Mouse (Mus musculus) stomach, embryonic 15.5 days (tissue): ENCODE results near the gene Spata18. TPM values are rescaled to one million over a fixed set of nuclear protein-coding genes. Genes with fewer than 3 reads are reported as not detected.

Source experiments
- ATAC-seq: fragments of 200-750 bp; cut with Nextera tagmentation; 2 replicates; pipeline ENCODE4 v1.8.0; 2017; ENCODE audit warnings: low read depth, moderate number of reproducible peaks, moderate TSS enrichment; ENCODE audit not compliant: insufficient read depth, low FRiP score
- H3K27ac ChIP-seq: fragments of 300-500 bp; sonication (generic); 2 replicates; pipeline ENCODE4 v1.5.1; 2015; ENCODE audit warnings: mild to moderate bottlenecking, inconsistent platforms
- H3K27me3 ChIP-seq: fragments of 300-500 bp; sonication (generic); replicated peaks from 2 replicates; pipeline ENCODE4 v1.6.1; 2015; ENCODE audit warnings: inconsistent platforms
- H3K36me3 ChIP-seq: fragments of 300-500 bp; sonication (generic); 2 replicates; pipeline ENCODE4 v1.6.1; 2015; ENCODE audit warnings: inconsistent platforms
- H3K4me1 ChIP-seq: fragments of 300-500 bp; sonication (generic); 2 replicates; pipeline ENCODE4 v1.6.1; 2015; ENCODE audit warnings: inconsistent platforms
- H3K4me2 ChIP-seq: fragments of 300-500 bp; sonication (generic); 2 replicates; pipeline ENCODE4 v1.6.1; 2015; ENCODE audit warnings: mild to moderate bottlenecking, inconsistent platforms
- H3K4me3 ChIP-seq: fragments of 300-500 bp; sonication (generic); replicated peaks from 2 replicates; pipeline ENCODE4 v1.5.1; 2015; ENCODE audit warnings: inconsistent platforms
- H3K9ac ChIP-seq: fragments of 300-500 bp; sonication (generic); 2 replicates; pipeline ENCODE4 v1.6.1; 2015; ENCODE audit warnings: inconsistent platforms
- H3K9me3 ChIP-seq: fragments of 300-500 bp; sonication (generic); 2 replicates; pipeline ENCODE4 v1.6.1; 2016; ENCODE audit warnings: inconsistent platforms
- WGBS: fragments of 180-500 bp; shearing (Covaris S2); methylation state at CpG from one replicate; pipeline ENCODE4 v1.1.7; 2015; 5-methylcytosine and 5-hydroxymethylcytosine counted together
- polyA plus RNA-seq: library from polyadenylated mRNA; unstranded; fragments of >200 nt; fragmentation: Nextera tagmentation; extraction: Ambion mirVana; gene quantifications from 2 replicates; pipeline ENCODE4 v1.2.1, GENCODE M21; 2015

Gene Spata18
- polyA plus RNA-seq, 1 experiment from 2014 or later = 0.40 TPM

DNA sequence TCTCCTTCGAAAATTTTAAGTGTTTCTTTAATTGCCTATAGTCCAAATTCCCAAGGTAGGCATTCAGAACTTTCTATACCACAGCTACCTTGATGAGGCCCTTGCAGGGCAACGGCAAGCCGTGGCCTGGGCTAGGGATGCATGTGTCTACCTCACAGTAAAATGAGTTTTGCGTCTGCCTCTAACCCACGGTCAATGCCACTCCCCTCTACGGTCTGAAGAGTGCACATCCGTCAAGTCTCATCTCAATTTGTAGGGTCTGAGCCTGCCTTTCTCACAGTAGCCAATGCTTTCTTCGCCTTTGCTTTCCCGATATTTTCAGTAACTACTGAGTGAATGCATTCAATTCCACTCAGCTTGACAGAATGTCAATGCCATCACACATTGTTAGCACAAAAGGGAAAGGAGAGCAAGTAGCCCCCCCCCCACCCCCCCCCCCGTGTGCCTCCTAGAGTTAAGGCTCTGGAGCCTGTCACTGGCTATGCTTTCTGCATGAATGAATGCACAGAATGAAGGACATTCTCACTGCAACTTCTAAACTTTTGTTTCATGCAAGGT is 20.1 kb upstream of the Spata18 start:
- Histone ChIP-seq H3K4me2 (no peak overlapping the region), H3K9ac (no peak overlapping the region), H3K36me3 (no peaks in the 10 kb centered on the region), H3K27ac (no peak overlapping the region), H3K27me3 (no peaks in the 10 kb centered on the region), H3K4me3 (no peak overlapping the region), H3K4me1 (no peaks in the 10 kb centered on the region), H3K9me3 (no peaks in the 10 kb centered on the region)
- WGBS = 76% methylated on average over 10 of the region's 10 CpGs
- no peak for ATAC-seq

DNA sequence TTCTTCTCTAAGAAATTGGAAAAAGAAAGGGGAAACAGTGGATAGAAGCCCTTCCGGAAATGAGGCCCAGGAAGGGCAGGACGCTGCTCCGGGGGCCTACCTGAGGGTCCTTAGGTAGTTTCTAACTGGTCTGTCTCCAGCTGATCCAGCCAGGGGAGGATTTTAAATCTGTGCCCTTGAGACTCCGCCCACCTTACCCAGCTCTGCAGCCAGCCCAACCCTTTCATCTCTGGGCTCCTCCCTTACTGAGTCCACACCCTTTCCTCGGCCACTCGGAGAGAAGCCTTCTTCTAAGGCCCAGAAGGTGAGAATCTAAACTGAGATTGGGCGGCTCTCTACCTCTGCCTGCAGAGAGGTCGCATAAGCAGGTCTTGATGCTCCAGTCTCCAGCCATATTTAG is 18.9 kb upstream of the Spata18 start, which contains the start of gene Lrrc66:
Gene Lrrc66, minus strand, starts transcription at position 236 of the 400 bp plus-strand sequence.
- H3K27ac ChIP-seq = no peak within 1 kb of the TSS
- H3K4me1 ChIP-seq = no peaks in the 10 kb centered on the region
- no peaks in the 10 kb centered on the region for H3K36me3 ChIP-seq
- no peak within 1 kb of the TSS for H3K9ac ChIP-seq
- H3K4me2 ChIP-seq = no peak within 1 kb of the TSS
- ATAC-seq = no peak
- H3K9me3 ChIP-seq = no peaks in the 10 kb centered on the region
- H3K4me3 ChIP-seq = no peak within 1 kb of the TSS
- WGBS = 77% methylated on average over 8 of the region's 8 CpGs
- no peaks in the 10 kb centered on the region for H3K27me3 ChIP-seq

DNA sequence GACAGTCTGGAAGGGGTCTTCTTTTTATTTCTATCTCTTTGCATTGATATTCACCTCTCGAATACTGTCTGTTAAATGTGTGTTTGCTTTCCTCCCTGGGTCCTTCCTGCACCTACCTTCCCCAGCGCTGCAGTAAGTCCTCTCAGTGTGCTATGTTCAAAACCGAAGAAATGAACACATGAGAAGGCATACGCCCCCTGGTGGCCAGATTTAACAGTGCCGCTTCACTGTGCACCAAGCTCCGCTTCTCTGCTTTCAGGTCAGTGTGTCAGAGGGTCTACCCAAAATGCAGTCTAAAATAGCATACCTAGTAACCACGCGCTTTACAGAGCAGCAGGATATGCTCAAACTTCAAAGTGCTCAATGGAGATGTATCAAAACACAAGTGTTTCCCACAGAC is 18.0 kb upstream of the Spata18 start:
- 64% methylated on average over 8 of the region's 8 CpGs for WGBS
- Histone ChIP-seq H3K4me2 (no peak overlapping the region), H3K9ac (no peak overlapping the region), H3K4me1 (no peaks in the 10 kb centered on the region), H3K36me3 (no peaks in the 10 kb centered on the region), H3K9me3 (no peaks in the 10 kb centered on the region), H3K4me3 (no peak overlapping the region), H3K27ac (no peak overlapping the region), H3K27me3 (no peaks in the 10 kb centered on the region)
- ATAC-seq = no peak

DNA sequence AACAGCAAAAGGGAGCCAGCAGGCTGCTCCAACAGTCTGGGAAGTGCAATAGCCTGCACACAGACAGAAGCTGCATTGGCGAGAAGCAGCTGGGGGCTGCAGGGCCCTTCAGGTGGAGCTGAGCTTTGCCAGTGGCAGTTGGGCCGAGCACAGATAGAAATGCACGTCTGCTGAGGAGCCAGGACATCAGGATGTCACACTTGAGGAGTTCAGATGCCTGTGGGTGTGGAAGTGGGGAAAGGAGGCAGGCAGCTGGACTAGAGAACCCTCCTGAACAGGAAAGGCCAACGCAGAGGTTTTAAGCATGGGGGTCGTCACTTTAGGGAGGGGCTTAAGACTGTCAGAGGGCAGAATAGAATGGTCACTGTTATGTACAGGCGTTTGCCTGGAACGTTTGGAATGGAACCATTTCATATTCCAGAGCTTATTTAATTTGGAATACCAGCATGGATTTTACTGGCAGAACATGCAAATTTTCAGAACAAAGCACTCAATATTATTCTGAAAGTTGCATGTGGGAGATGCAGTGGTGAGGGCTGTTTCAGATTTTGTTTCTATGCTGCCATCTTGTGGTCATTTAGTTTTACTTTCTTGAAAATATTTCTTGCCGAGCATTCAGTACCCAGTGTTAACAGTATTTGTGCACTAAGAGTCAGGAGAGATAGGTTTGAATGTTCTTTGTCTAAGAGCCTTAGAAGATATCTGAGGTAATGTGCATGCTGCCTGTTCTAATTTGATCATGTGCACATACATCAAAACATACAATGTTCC is 13.7 kb upstream of the Spata18 start:
- WGBS = 45% methylated on average over 8 of the region's 8 CpGs
- ATAC-seq = no peak
- Histone ChIP-seq H3K4me2 (no peak overlapping the region), H3K9me3 (no peaks in the 10 kb centered on the region), H3K27ac (no peak overlapping the region), H3K4me1 (no peaks in the 10 kb centered on the region), H3K36me3 (no peaks in the 10 kb centered on the region), H3K9ac (no peak overlapping the region), H3K27me3 (no peaks in the 10 kb centered on the region), H3K4me3 (no peak overlapping the region)

DNA sequence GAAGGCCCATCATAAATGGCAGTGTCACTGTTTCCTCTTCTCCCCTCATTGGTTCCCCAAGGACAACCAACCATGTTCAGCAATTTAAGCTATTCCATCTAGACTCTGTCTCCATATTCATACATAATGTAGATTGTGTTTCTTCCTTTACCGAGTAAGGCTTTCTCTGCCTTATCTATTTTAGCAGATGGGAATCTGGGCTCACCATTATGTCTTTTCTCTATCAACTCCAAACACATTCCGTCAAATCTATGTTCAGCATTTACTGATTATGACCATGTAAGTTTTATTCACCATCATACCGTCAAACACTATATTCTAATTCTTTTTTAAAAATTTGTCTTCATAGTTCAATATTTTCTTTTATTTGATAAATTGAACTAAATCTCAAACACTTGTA is 10.1 kb upstream of the Spata18 start:
- Histone ChIP-seq H3K36me3 (no peaks in the 10 kb centered on the region), H3K4me1 (no peaks in the 10 kb centered on the region), H3K4me3 (no peak overlapping the region), H3K4me2 (no peak overlapping the region), H3K27me3 (no peaks in the 10 kb centered on the region), H3K9me3 (no peaks in the 10 kb centered on the region), H3K27ac (no peak overlapping the region), H3K9ac (no peak overlapping the region)
- WGBS = 85% methylated on average over 3 of the region's 3 CpGs
- ATAC-seq = no peak

DNA sequence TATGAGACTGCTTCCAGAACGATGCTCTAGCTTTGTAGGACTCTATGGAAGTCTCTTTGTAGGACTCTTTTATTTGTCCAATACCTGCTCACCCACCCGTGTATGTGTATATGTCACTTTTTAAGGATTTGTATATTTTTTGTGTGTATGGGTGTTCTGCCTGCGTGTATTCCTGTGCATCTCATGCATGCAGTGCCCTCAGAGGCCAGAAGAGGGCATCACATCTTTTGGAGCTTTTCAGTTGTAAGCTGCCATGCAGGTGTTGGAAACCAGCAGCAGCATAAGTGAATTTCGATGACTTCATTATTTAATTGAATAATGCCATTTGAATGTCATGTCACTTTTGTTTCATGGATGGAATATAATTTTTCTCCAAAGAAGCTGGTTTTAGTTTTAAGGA is 9.1 kb upstream of the Spata18 start:
- no peak overlapping the region for H3K4me2 ChIP-seq
- WGBS = 85% methylated on average over 4 of the region's 4 CpGs
- ATAC-seq = no peak
- no peaks in the 10 kb centered on the region for H3K9me3 ChIP-seq
- no peaks in the 10 kb centered on the region for H3K36me3 ChIP-seq
- no peak overlapping the region for H3K9ac ChIP-seq
- H3K4me3 ChIP-seq = no peak overlapping the region
- H3K4me1 ChIP-seq = 0 out of 2 replicates have a peak, but pooled peaks cover under 1% of the 10 kb centered on the region
- H3K27ac ChIP-seq = no peak overlapping the region
- no peaks in the 10 kb centered on the region for H3K27me3 ChIP-seq

DNA sequence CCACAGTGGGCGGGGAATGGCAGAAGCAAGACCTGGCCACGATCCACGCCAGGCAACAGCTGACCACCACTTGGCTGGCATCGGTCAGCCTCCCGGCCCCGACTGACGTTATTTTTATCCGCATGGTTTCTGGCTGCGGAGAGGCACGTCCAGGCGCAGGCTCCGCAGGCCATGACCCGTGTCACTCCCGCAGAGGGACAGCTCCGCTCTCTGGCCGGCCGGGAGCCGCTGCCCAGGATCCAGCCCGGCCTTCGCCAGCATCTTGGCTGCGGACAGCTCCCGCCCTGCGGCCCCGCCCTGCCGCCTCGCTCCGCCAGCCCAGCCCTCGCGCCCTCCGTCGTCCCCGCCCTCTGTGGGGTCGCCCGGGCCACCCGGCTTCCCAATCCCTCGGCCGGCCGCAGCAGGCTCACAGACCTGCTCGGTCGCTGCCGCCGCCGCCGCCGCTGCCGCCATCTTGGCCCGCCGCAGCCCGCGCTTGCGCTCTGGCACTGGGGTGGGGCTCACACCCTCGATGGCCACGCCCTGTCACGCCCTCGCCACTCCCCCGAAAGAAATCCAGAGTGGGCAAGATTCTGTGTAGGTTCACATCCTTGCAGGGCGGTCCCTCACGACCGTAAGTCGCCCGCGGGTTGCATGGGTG is 3.8 kb upstream of the Spata18 start, which contains the start of gene Sgcb:
Gene Sgcb, minus strand, starts transcription at position 530 of the 640 bp plus-strand sequence.
- peak; percentile 79 for ATAC-seq
- WGBS = under 1% methylated on average over 62 of the region's 62 CpGs
- no peak within 1 kb of the TSS for H3K27ac ChIP-seq

DNA sequence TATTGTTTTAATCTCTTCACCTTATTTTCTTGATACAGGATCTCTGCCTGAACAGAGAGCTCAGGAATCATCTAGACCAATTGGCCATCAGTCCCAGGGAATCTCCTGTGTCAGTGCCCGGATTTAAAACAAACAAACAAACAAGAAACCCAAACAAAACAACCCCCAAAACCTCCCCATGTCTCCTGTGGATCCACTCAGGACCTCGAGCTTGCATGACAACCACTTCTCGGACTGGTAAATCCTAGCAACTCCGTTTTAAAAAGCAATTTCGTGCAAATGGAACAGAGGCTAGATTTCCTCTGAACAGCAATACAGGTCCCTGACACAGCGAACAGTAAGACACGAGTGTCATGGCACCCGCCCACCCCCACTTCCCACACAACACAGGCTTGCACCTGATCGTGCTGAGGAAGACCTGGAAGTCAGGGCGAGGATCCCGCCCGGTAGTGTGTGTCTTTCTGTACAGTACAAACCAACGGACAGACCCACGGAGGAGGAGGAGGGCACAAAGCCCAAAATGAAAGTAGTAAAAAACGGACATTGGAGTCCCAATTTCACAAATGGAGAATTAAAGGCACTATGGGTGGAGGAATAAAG is 714 bp upstream of the Spata18 start:
- peak overlapping the region; percentile 51 for H3K4me3 ChIP-seq
- H3K4me1 ChIP-seq = peaks cover 21% of the 10 kb centered on the region
- no peak for ATAC-seq
- no peaks in the 10 kb centered on the region for H3K9me3 ChIP-seq
- peaks cover 46% of the 10 kb centered on the region for H3K27me3 ChIP-seq
- peak overlapping the region; percentile 98 for H3K4me2 ChIP-seq
- H3K9ac ChIP-seq = no peak overlapping the region
- WGBS = 2% methylated on average over 15 of the region's 15 CpGs
- H3K27ac ChIP-seq = no peak overlapping the region
- no peaks in the 10 kb centered on the region for H3K36me3 ChIP-seq

More for the DNA sequence above, 3.8 kb upstream of the Spata18 start, which contains the start of gene Sgcb:
- Histone ChIP-seq H3K9me3 (no peaks in the 10 kb centered on the region), H3K4me1 (peaks cover 21% of the 10 kb centered on the region), H3K9ac (peak within 1 kb of the TSS; percentile 32), H3K27me3 (peaks cover 32% of the 10 kb centered on the region), H3K4me2 (peak within 1 kb of the TSS; percentile 90), H3K36me3 (no peaks in the 10 kb centered on the region), H3K4me3 (peak within 1 kb of the TSS; percentile 69)

DNA sequence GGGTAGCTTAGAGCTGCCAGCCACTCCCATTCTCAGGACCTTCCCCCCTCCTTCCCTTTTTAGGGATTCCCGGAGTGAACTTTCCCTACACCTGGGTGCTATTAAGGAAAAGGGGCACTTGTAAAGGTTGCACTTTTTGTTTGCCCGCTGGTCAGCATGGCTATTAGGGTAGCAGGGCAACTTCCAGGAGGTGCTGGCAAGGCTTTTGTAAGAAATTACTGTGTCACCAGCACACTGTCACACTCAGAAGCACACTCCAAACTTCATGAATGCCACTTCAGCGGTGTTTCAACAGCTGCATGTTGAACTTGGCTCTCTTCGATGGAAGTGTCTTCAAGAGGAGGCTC is 649 bp downstream of the Spata18 start:
- ATAC-seq = no peak
- peaks cover 46% of the 10 kb centered on the region for H3K27me3 ChIP-seq

DNA sequence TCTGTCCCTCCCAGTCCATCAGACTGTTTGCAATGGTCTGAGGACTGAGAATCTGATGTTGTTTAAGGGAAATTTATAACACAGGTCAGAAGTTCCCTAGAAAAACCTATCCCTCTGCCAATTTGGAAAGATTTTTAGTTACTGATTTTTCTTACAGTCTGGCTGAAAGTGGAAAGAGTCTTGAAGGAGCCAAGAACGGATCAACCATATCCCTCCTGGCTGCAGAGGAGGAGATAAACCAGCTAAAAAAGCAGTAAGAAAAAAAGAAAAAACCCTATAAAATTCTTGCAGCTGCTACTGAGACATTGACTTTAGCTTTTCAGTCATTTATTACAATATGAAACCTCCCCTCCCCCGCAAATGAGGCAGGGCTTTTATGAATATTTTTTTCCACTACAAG is 15.5 kb downstream of the Spata18 start:
- 60% methylated on average over 2 of the region's 2 CpGs for WGBS
- no peak overlapping the region for H3K27ac ChIP-seq
- peaks cover 5% of the 10 kb centered on the region; the same call in 1 of the 2 replicates for H3K4me1 ChIP-seq
- no peak overlapping the region for H3K4me2 ChIP-seq
- H3K9me3 ChIP-seq = no peaks in the 10 kb centered on the region
- H3K4me3 ChIP-seq = no peak overlapping the region
- no peak overlapping the region for H3K9ac ChIP-seq
- ATAC-seq = no peak
- no peaks in the 10 kb centered on the region for H3K36me3 ChIP-seq
- no peaks in the 10 kb centered on the region for H3K27me3 ChIP-seq

More for the DNA sequence above, 649 bp downstream of the Spata18 start:
- H3K4me2 ChIP-seq = peak overlapping the region; percentile 98
- H3K4me1 ChIP-seq = peaks cover 21% of the 10 kb centered on the region
- no peaks in the 10 kb centered on the region for H3K9me3 ChIP-seq
- no peaks in the 10 kb centered on the region for H3K36me3 ChIP-seq
- no peak overlapping the region for H3K27ac ChIP-seq
- H3K9ac ChIP-seq = no peak overlapping the region
- WGBS = 6% methylated on average over 4 of the region's 4 CpGs
- H3K4me3 ChIP-seq = peak overlapping the region; percentile 51

DNA sequence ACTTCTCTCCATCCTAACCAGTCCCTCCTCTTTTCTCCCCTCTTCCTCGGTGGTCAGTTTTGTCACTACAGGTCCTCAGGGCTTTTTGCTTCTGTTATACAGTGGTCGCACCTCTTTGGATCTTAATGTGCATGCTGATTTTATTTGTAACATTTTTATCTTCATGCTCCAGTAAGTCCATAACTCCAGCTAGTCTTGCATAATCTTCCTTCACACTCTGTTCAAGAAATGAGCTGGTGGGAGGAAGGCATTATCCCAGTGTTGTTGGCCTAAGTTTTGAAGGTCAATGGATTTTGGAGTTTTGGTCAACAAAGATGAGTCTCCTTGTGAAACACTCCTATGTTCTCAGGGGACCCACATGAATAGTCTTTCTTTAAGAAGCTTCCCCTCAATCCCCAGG is 16.7 kb downstream of the Spata18 start:
- 82% methylated on average over 2 of the region's 2 CpGs for WGBS
- Histone ChIP-seq H3K27ac (no peak overlapping the region), H3K36me3 (no peaks in the 10 kb centered on the region), H3K9ac (no peak overlapping the region), H3K4me3 (no peak overlapping the region), H3K4me2 (no peak overlapping the region), H3K9me3 (no peaks in the 10 kb centered on the region), H3K4me1 (peaks cover 5% of the 10 kb centered on the region; the same call in 1 of the 2 replicates), H3K27me3 (no peaks in the 10 kb centered on the region)
- no peak for ATAC-seq

DNA sequence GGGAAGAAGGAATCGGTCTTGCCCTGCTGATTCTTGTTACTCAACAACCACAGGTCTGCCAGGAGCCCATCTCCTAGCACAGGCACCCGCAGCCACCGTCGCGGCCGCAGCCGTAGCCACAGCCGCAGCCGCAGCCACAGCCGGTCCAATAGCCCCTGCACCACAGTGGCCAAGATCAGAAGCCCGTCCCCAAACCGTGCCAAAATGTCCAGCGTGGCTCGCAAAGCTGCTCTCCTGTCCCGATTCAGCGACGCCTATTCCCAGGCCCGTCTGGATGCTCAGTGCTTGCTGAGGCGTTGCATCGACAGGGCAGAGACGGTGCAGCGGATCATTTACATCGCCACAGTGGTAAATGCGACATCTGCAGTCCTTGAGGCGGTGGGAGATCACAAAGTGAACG is 18.2 kb downstream of the Spata18 start:
- ATAC-seq = no peak
- no peaks in the 10 kb centered on the region for H3K9me3 ChIP-seq
- WGBS = 63% methylated on average over 26 of the region's 26 CpGs
- no peak overlapping the region for H3K9ac ChIP-seq
- H3K27me3 ChIP-seq = no peaks in the 10 kb centered on the region
- H3K4me3 ChIP-seq = no peak overlapping the region
- H3K36me3 ChIP-seq = no peaks in the 10 kb centered on the region
- H3K4me1 ChIP-seq = peaks cover 5% of the 10 kb centered on the region; the same call in 1 of the 2 replicates
- no peak overlapping the region for H3K27ac ChIP-seq
- no peak overlapping the region for H3K4me2 ChIP-seq
